Comparison of ENCODE assay signal across 10 mouse cellular contexts in the genomic region with DNA sequence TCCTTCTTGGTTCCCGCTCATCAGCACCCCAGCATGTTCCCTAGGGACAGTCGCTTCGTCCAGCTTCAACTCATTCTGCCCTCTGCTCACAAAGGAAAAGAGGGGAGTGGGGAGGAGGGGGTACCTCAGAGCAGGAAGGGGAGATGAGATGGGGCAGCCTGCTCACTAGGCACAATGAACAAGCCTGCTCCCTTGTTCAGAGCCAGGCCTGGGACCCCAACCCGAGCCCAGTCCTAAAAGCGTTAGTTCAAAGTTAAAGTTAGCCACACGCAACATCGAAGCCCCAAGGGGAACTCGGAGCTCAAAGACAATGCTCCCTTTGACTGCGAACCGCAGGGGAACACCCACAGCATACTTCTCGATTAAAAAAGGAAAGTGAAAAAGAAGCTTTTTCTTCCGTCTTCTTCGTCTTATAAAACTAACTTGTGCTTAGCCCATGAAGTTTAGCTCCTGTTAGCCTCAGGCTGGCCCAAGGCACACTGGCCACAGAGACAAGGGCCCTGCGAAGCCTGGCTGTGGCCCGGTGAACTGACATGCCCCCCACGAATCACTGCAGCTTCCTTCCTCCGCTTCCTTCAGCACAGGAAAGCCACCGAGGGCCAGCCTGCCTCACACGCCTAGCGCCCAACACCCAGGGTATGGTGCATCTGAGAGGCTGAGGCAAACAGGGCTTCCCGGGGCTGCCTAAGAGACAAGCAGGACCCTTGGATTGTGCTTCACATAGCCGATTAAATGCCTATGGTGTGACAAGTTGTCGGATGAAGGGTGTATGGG. TPM values are rescaled to one million over a fixed set of nuclear protein-coding genes. Genes with fewer than 3 reads are reported as not detected.
DNase-seq lines count a peak whose midpoint lies in the region; ATAC-seq lines count a peak whose summit lies in the region.
"Had no signal": no experiment of that assay in that cellular context is flagged by ENCODE, and none has a peak within 500 bp of the region (broad histone marks: within the 10 kb centered on the region; RNA-seq: fewer than 3 reads in every experiment).

No protein-coding gene starts in this region.

- H3K36me3 ChIP-seq in heart, embryonic 12.5 days: no peaks in the 10 kb centered on the region
- H3K36me3 ChIP-seq in megakaryocyte, embryonic 14.5 days (replicated peaks; ENCODE audit: low read length): peaks cover 8% of the 10 kb centered on the region

- no peak for ATAC-seq in heart, embryonic 12.5 days (ENCODE audit: insufficient number of reproducible peaks, low FRiP score)

- no peaks in the 10 kb centered on the region for H3K9me3 ChIP-seq in heart, embryonic 12.5 days (replicated peaks)
- no peaks in the 10 kb centered on the region for H3K9me3 ChIP-seq in megakaryocyte, embryonic 14.5 days

- peak overlapping the region; percentile 37 for H3K4me2 ChIP-seq in heart, embryonic 12.5 days

- peaks cover 43% of the 10 kb centered on the region for H3K27me3 ChIP-seq in heart, embryonic 12.5 days (replicated peaks)
- H3K27me3 ChIP-seq in megakaryocyte, embryonic 14.5 days (replicated peaks): peaks cover 97% of the 10 kb centered on the region

- intact Hi-C loops in heart, postnatal 10 days (cut with DNase I): no loop called here
- intact Hi-C loops in heart, postnatal 36 days (cut with DNase I): no loop called here

- no peak overlapping the region; the same call in 1 of the 2 replicates for H3K27ac ChIP-seq in heart, embryonic 12.5 days (ENCODE audit: poor library complexity, severe bottlenecking)
- H3K27ac ChIP-seq: liver, embryonic 14.5 days had no signal

- H3K4me3 ChIP-seq in heart, embryonic 12.5 days: no peak overlapping the region
- peak overlapping the region; percentile 79 for H3K4me3 ChIP-seq in megakaryocyte, embryonic 14.5 days (replicated peaks)
- H3K4me3 ChIP-seq: erythroblast, embryonic 14.5 days had no signal

- DNase-seq in heart, postnatal 10 days: no peak
- DNase-seq in CD8-positive naive resting alpha-beta T cell, adult 2 months (ENCODE audit: low read depth in 2 of 2, low spot score in 2 of 2): peak; percentile 30 to 31
- DNase-seq in heart, postnatal 36 days: peak; percentile 35 to 36
- no peak for DNase-seq in adrenal gland, postnatal 10 days
- DNase-seq in adrenal gland, postnatal 25 days: no peak
- DNase-seq in layer of hippocampus, adult 9-10 months (ENCODE audit: low spot score): no peak

- 40% methylated on average over 23 of the region's 23 CpGs for whole genome bisulfite sequencing in heart, embryonic 12.5 days

- H3K4me1 ChIP-seq in heart, embryonic 12.5 days (replicated peaks): peaks cover 82% of the 10 kb centered on the region
- H3K4me1 ChIP-seq in megakaryocyte, embryonic 14.5 days: peaks cover 86% of the 10 kb centered on the region

- peak overlapping the region; percentile 29 for H3K9ac ChIP-seq in heart, embryonic 12.5 days
- H3K9ac ChIP-seq: liver, embryonic 14.5 days had no signal

RNA-seq across cellular contexts. Expression of a gene that starts 45.4 kb away (rescaled TPM):
- 9.9 and 12.5 TPM in 2 replicates for polyA plus RNA-seq in heart, embryonic 12.5 days (2016; fragmentation: Nextera tagmentation; extraction: Ambion mirVana)
- total RNA-seq in heart, postnatal 10 days (2021): 10 to 100 TPM; 16.3 to 21.3 TPM
- total RNA-seq in heart, postnatal 36 days (2021): 10 to 100 TPM; 16.2 to 18.1 TPM
- polyA plus RNA-seq in megakaryocyte, embryonic 14.5 days (2012; ENCODE audit: insufficient read depth, low replicate concordance): 1.0 and 2.8 TPM in 2 replicates
- total RNA-seq in adrenal gland, postnatal 10 days (2021): 1 to 10 TPM; 2.7 to 5.0 TPM
- total RNA-seq in adrenal gland, postnatal 25 days (2021): 4.1 and 4.6 TPM in 2 replicates
- polyA plus RNA-seq: erythroblast, embryonic 14.5 days had no signal

Comparison
In these comparisons a context has a peak if more than half of its experiments do, and no peak if none do; other contexts are left out.
1. DNase-seq: peak in CD8-positive naive resting alpha-beta T cell, adult 2 months (2 of 2) and heart, postnatal 36 days (2 of 2); none in heart, postnatal 10 days (0 of 2), adrenal gland, postnatal 10 days (single experiment), adrenal gland, postnatal 25 days (single experiment) and layer of hippocampus, adult 9-10 months (single experiment).